Mouse (Mus musculus) Patski (cell line): ENCODE results near the gene Gm3542. TPM values are rescaled to one million over a fixed set of nuclear protein-coding genes. Genes with fewer than 3 reads are reported as not detected.
"Not testable (repeated sequence)": the region's sequence is repeated elsewhere in the genome, so short reads cannot be mapped to it uniquely, and the experiment has no call there.

ENCODE experiments used
- ATAC-seq: fragments of 100-300 bp; one replicate; pipeline ENCODE4 v1.8.0; 2021
- CTCF ChIA-PET: fragments of 350-600 bp; sonication (Branson Sonifier 250); formaldehyde crosslinking; loops from one replicate; lab custom pipeline; 2022; ENCODE audit warnings: inconsistent platforms; lab: Charles Lee
- POLR2A ChIA-PET: fragments of 350-600 bp; sonication (Branson Sonifier 250); formaldehyde crosslinking; loops from one replicate; lab custom pipeline; 2022; ENCODE audit warnings: antibody characterized with exemption, inconsistent platforms; lab: Charles Lee
- DNase-seq: peaks from one replicate; pipeline ENCODE4 v3.0.0-alpha.2; 2011; ENCODE audit warnings: low read depth, low spot score
- H3K27me3 ChIP-seq: fragments of 371-371 bp; one replicate; pipeline ENCODE4 v1.5.1; 2021
- in situ Hi-C: fragments of 300-500 bp; cut with MboI; formaldehyde crosslinking; loops from 3 replicates; pipeline ENCODE4 v1.11.1; 2018; ENCODE audit warnings: low pct_unique_long_range_greater_than_20kb, mixed read lengths
- polyA plus RNA-seq: library from polyadenylated mRNA; unstranded; gene quantifications from one replicate; pipeline ENCODE4 v1.2.3, GENCODE M21; 2021

The Gm3542 gene
- polyA plus RNA-seq = not detected

GRCm38 (mm10) chr14:5334828-5335227 lies at the start of gene Gm3542:
TSS of gene Gm3542 (minus strand) at chr14:5334928.
- ATAC-seq, H3K27me3 ChIP-seq, CTCF ChIA-PET, DNase-seq, POLR2A ChIA-PET, in situ Hi-C loops: not testable (repeated sequence)

Other genes starting within 250 kb of the Gm3542 start
- gene Gm8279, start 203.4 kb downstream of the Gm3542 start, polyA plus RNA-seq = not detected
- gene Gm3317, start 170.4 kb downstream of the Gm3542 start, polyA plus RNA-seq = not detected
- not detected for gene Gm8271, start 149.1 kb downstream of the Gm3542 start, polyA plus RNA-seq
- not detected for gene Gm3526, start 74.3 kb downstream of the Gm3542 start, polyA plus RNA-seq
- not detected for gene Gm3500, start 54.1 kb upstream of the Gm3542 start, polyA plus RNA-seq
- gene Gm3194, start 120.5 kb upstream of the Gm3542 start, polyA plus RNA-seq = not detected
- not detected for gene Gm8246, start 142.9 kb upstream of the Gm3542 start, polyA plus RNA-seq
- not detected for gene Gm3187, start 149.3 kb upstream of the Gm3542 start, polyA plus RNA-seq
- gene Gm3488, start 166.7 kb upstream of the Gm3542 start, polyA plus RNA-seq = not detected
- not detected for gene Gm3532, start 203.6 kb upstream of the Gm3542 start, polyA plus RNA-seq